Mouse (Mus musculus): ENCODE results near the gene Klf7.

DNA sequence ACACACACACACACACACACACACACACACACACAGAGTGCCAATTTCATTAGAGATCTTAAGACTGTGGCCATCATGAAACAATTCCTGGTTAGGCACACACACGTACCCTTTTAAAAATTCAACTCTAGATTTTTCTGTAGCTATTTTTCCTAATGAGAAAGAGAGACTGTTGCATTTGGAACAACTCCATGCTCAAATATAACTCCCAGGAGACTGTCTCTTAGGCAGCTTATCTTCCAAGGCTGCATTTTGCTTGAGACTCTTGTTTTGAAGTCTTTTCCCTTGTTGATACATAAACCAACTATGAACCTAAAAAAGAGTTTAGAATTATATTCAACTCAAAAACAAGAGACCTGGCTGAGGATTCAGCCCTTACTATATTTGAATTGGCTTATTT, 108.0 kb downstream of the Klf7 start:
- TF ChIP-seq CTCF (IDR thresholded peaks at IDR 0.05; ENCODE audit: control insufficient read depth, insufficient read depth, low read length) (no peak), POLR2A (IDR thresholded peaks at IDR 0.05; ENCODE audit: borderline replicate concordance, control insufficient read depth, low read depth, low read length) (no peak)

All from bone marrow, adult 2 months (tissue).